Mouse (Mus musculus): ENCODE data around the gene Gpc6.

DNA sequence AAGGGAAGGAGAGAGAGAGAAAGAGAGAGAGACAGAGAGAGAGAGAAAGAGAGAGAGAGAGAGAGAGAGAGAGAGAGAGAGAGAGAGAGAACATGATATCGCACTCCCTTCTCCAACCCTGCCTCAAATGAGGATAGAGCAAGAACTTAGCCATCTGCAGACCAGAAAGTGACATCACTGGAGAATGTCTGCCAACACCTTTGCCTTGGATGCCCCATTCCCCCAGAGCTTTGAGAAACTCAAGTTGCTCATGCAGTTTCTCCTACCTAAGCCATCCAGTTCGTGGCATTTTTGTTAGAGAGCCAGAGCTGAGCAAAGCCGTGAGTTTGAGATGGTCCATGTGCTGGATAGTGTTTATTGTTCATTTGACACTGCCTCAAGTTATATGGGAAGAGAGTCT is 1030.9 kb downstream of the Gpc6 start:
- TF ChIP-seq CTCF (IDR thresholded peaks at IDR 0.05; ENCODE audit: low read depth) (no peak), EP300 (optimal IDR thresholded peaks at IDR 0.05) (no peak)

Data from stomach, postnatal 0 days (tissue).